Mouse (Mus musculus) fibroblast of lung, adult 2 months (primary cell): ENCODE results near the gene Arrdc3.

Source experiments
- DNase-seq: peaks from one replicate; pipeline ENCODE4 v3.0.0-alpha.2; 2011; ENCODE audit warnings: low read depth

Arrdc3 gene

GRCm38 (mm10) chr13:80920939-80921338 is 37.8 kb downstream of the Arrdc3 start:
- no peak for DNase-seq

- no peak for DNase-seq
Observed at GRCm38 (mm10) chr13:80921593-80922327, 38.6 kb downstream of the Arrdc3 start.

- no peak for DNase-seq
Observed at GRCm38 (mm10) chr13:80928187-80928586, 45.0 kb downstream of the Arrdc3 start.

GRCm38 (mm10) chr13:80930030-80930429 is 46.8 kb downstream of the Arrdc3 start:
- no peak for DNase-seq

- DNase-seq: no peak
Observed at GRCm38 (mm10) chr13:80932816-80933402, 49.7 kb downstream of the Arrdc3 start.

GRCm38 (mm10) chr13:80936426-80936825 is 53.2 kb downstream of the Arrdc3 start:
- DNase-seq: no peak

- DNase-seq: no peak
Observed at GRCm38 (mm10) chr13:80939228-80939627, 56.0 kb downstream of the Arrdc3 start.

- DNase-seq: no peak
Observed at GRCm38 (mm10) chr13:80939866-80940265, 56.7 kb downstream of the Arrdc3 start.

GRCm38 (mm10) chr13:80940421-80940820 is 57.2 kb downstream of the Arrdc3 start:
- peak; percentile 41 for DNase-seq

GRCm38 (mm10) chr13:80940860-80941630 is 57.9 kb downstream of the Arrdc3 start:
- peak; percentile 97 for DNase-seq

GRCm38 (mm10) chr13:80944532-80944931 is 61.3 kb downstream of the Arrdc3 start:
- DNase-seq: no peak
